Mouse (Mus musculus): ENCODE measurements around the gene Dync1i2. TPM values are rescaled to one million over a fixed set of nuclear protein-coding genes. Genes with fewer than 3 reads are reported as not detected.

The Dync1i2 gene
- total RNA-seq, 2 experiments from 2014 or later = 137 to 146 TPM

DNA sequence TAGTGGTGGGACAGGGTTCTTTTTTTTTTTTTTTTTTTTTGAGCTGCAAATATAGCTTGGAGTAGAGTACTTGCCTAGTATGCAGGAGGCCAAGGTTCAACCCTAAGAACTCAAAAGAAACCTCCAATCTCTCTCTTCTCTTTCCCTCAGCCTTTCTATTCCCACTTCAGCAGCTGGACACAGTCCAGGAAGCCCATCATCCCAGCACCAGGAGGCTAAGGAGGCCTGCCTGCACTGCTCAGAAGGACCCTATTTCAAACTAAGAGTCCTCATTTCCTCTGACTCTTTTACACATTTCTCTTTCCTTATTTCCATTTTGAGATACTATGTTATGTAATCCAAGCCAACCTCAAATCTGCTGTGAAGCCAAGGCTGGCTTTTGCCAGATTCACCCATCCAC is 91.7 kb downstream of the Dync1i2 start:
- no peak for DNase-seq (ENCODE audit: low spot score in 2 of 2)
- intact Hi-C loops (cut with DNase I) = no loop called here

- intact Hi-C loops (cut with DNase I) = no loop called here
- DNase-seq (ENCODE audit: low spot score in 2 of 2) = no peak
These were observed 93.3 kb downstream of the Dync1i2 start for GRCm38 (mm10) chr2:71304821-71305220.

GRCm38 (mm10) chr2:71306357-71306756 is 94.9 kb downstream of the Dync1i2 start:
- no peak for DNase-seq (ENCODE audit: low spot score in 2 of 2)
- intact Hi-C loops (cut with DNase I) = no loop called here

DNA sequence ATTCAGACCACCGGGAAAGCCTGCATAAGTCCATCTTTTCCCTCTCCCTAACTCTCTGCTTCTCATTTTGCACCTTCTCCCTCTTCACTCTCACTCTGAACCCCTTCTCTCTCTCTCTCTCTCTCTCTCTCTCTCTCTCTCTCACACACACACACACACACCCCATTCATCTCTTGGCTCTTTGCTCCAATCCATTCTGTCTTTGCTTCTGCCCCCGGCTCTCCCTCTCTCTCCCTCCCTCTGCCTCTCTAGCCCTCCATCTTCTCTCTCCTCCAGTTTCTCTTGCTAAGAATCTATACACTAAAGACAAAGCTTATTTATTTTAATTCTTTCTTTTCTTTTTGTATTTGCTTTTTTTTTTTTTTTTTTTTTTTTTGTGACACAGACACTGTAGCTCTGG is 98.2 kb downstream of the Dync1i2 start:
- intact Hi-C loops (cut with DNase I) = no loop called here
- no peak for DNase-seq (ENCODE audit: low spot score in 2 of 2)

- intact Hi-C loops (cut with DNase I) = no loop called here
- no peak for DNase-seq (ENCODE audit: low spot score in 2 of 2)
These were observed 100.6 kb downstream of the Dync1i2 start for GRCm38 (mm10) chr2:71312067-71312466.

Other genes starting within 250 kb of the Dync1i2 start
- 10 to 100 TPM; 11.0 to 12.1 TPM for gene Dcaf17, start 156.4 kb upstream of the Dync1i2 start, total RNA-seq (2021)
- gene Mettl8, start 156.1 kb upstream of the Dync1i2 start, total RNA-seq (2021) = 10 to 100 TPM; 12.5 to 12.7 TPM
- 1 to 10 TPM; 2.9 to 3.5 TPM for gene Cybrd1, start 93.8 kb upstream of the Dync1i2 start, total RNA-seq (2021)
- 100 to 1,000 TPM; 163 to 173 TPM for gene Slc25a12, start 156.0 kb downstream of the Dync1i2 start, total RNA-seq (2021)
- gene Hat1, start 177.3 kb downstream of the Dync1i2 start, total RNA-seq (2021) = 10 to 100 TPM; 15.6 to 19.1 TPM
- gene Metap1d, start 241.6 kb downstream of the Dync1i2 start, total RNA-seq (2021) = 10 to 100 TPM; 14.4 to 14.6 TPM